Mouse (Mus musculus): ENCODE measurements around the gene Cyp2c40.
"Not testable (repeated sequence)": the region's sequence is repeated elsewhere in the genome, so short reads cannot be mapped to it uniquely, and the experiment has no call there.

Gene Cyp2c40

GRCm38 (mm10) chr19:39812714-39813113 lies at the start of gene Cyp2c40:
TSS of gene Cyp2c40 (minus strand) at chr19:39812814.
- DNase-seq (ENCODE audit: inconsistent ontology term), result not testable (repeated sequence)

DNA sequence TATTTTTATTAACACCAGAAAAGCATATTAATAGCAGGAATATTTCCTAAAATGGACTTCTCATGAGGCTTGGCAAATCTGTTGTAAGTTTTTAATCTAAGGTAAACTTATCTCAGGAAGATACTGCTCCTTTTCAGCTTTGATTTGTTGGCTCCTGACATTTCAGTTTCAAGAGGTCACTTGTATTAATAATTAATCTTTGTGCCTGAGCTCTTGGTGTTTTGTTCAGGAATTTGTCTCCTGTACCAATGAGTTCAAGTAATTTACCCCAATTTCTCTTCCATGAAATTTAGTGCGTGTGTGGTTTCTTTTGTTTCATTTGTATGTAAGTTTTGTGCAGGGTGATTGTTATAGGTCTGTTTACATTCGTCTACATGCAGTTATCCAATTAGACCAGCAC lies 8.3 kb upstream of the Cyp2c40 start:
- DNase-seq (ENCODE audit: inconsistent ontology term), result not testable (repeated sequence)

DNA sequence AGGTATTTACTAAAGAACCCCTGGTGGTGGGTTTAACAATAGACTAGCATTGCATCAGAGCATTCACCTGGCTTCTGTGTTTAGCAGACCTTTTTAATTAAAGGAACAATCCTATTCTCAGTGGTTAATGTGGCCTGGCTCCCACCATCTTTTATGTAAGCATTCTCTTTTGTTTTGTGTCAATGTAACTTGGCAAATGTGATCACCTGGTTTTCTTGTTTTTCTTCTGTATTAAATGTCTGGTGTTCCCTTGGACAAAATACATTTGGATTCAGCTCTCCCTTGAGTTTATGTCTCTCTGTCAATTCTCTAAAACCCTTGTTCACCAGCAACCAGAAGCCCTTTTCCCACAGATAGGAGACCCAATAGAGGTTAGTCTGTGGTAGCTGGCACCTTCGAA lies 3.8 kb upstream of the Cyp2c40 start:
- not testable (repeated sequence) for DNase-seq (ENCODE audit: inconsistent ontology term)

- not testable (repeated sequence) for DNase-seq (ENCODE audit: inconsistent ontology term)
Observed at GRCm38 (mm10) chr19:39815991-39816390, 3.4 kb upstream of the Cyp2c40 start.

- not testable (repeated sequence) for DNase-seq (ENCODE audit: inconsistent ontology term)
Observed at GRCm38 (mm10) chr19:39785458-39785857, 27.2 kb downstream of the Cyp2c40 start.

DNA sequence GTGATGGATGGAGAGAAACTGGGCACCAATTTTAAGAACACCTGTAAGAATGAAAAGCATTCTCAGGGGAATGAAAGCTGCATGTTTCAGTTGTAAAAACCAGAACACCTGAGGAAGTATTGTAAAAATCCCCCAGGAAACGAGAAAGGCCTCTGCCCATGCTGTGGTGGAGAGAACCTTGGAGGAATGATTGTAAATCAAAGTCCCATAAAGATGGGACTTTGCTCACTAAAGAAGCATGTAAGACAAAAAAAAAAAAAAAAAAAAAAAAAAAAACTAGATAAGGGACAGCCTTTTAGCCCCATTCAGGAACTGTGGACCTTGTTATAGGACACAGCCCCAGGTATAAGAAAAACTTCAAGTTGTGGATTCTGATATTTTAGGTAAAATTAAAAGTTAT lies 67.3 kb downstream of the Cyp2c40 start:
- no peak for DNase-seq (ENCODE audit: inconsistent ontology term)

DNA sequence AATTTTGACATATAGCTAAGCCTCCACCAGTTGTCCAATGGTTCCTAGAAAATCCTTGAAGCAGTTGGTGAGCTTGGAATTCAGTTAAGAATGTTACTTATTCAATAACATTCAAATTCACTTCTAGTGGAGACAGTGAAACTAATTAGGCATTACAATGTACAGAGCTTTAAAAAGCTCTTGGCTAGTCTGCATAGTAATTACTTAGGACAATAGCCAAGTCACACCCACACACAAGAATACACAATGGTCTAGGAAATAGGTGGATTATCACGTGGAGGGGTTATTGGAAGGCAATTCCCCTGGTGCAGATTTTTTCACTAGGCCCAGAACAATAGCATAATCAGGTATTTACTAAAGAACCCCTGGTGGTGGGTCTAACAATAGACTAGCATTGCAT lies 68.3 kb downstream of the Cyp2c40 start:
- DNase-seq (ENCODE audit: inconsistent ontology term), result not testable (repeated sequence)

GRCm38 (mm10) chr19:39740920-39741319 lies 71.7 kb downstream of the Cyp2c40 start, which contains the start of gene Cyp2c68:
TSS of gene Cyp2c68 (minus strand) at chr19:39741054.
- DNase-seq (ENCODE audit: inconsistent ontology term), result no peak
